Mouse (Mus musculus): ENCODE measurements at regions not wholly inside any gene's neighbourhood (a gene's known extent, or its start where the extent isn't known, plus 50 kb on each side); places are given as distances from the start of the nearest gene placed in this dataset.

- DNase-seq (ENCODE audit: low read depth): no peak
Measured at GRCm38 (mm10) chr16:30118876-30119275, 54.7 kb downstream of the Hes1 start.

- DNase-seq (ENCODE audit: low read depth): no peak
Measured at GRCm38 (mm10) chr16:30120330-30121265, 56.4 kb downstream of the Hes1 start.

- DNase-seq (ENCODE audit: low read depth): no peak
Measured at GRCm38 (mm10) chr16:30121596-30121995, 57.4 kb downstream of the Hes1 start.

GRCm38 (mm10) chr16:30122211-30123070, 58.3 kb downstream of the Hes1 start:
- no peak for DNase-seq (ENCODE audit: low read depth)

GRCm38 (mm10) chr16:30127015-30127414, 62.8 kb downstream of the Hes1 start:
- no peak for DNase-seq (ENCODE audit: low read depth)

- no peak for DNase-seq (ENCODE audit: low read depth)
Measured at GRCm38 (mm10) chr16:30128787-30129186, 64.6 kb downstream of the Hes1 start.

- DNase-seq (ENCODE audit: low read depth): no peak
Measured at GRCm38 (mm10) chr16:30129218-30130112, 65.3 kb downstream of the Hes1 start.

- DNase-seq (ENCODE audit: low read depth): no peak
Measured at GRCm38 (mm10) chr16:30130113-30130471, 65.9 kb downstream of the Hes1 start.

- no peak for DNase-seq (ENCODE audit: low read depth)
Measured at GRCm38 (mm10) chr16:30132086-30132485, 67.9 kb downstream of the Hes1 start.

- no peak for DNase-seq (ENCODE audit: low read depth)
Measured at GRCm38 (mm10) chr16:30134642-30135165, 70.5 kb downstream of the Hes1 start.

- DNase-seq (ENCODE audit: low read depth): no peak
Measured at GRCm38 (mm10) chr16:30136849-30137248, 72.7 kb downstream of the Hes1 start.

- no peak for DNase-seq (ENCODE audit: low read depth)
Measured at GRCm38 (mm10) chr16:30137812-30138211, 73.6 kb downstream of the Hes1 start.

GRCm38 (mm10) chr16:30144818-30145464, 80.8 kb downstream of the Hes1 start:
- DNase-seq (ENCODE audit: low read depth): peak; percentile 15

- no peak for DNase-seq (ENCODE audit: low read depth)
Measured at GRCm38 (mm10) chr16:30145465-30146207, 81.5 kb downstream of the Hes1 start.

- no peak for DNase-seq (ENCODE audit: low read depth)
Measured at GRCm38 (mm10) chr16:30146208-30146525, 82.0 kb downstream of the Hes1 start.

GRCm38 (mm10) chr16:30147296-30147695, 83.1 kb downstream of the Hes1 start:
- DNase-seq (ENCODE audit: low read depth): no peak

- DNase-seq (ENCODE audit: low read depth): no peak
Measured at GRCm38 (mm10) chr16:30151104-30151503, 86.9 kb downstream of the Hes1 start.

GRCm38 (mm10) chr16:30155070-30155469, 90.9 kb downstream of the Hes1 start:
- no peak for DNase-seq (ENCODE audit: low read depth)

- no peak for DNase-seq (ENCODE audit: low read depth)
Measured at GRCm38 (mm10) chr16:30155486-30156246, 91.5 kb downstream of the Hes1 start.

- no peak for DNase-seq (ENCODE audit: low read depth)
Measured at GRCm38 (mm10) chr16:30158184-30158583, 94.0 kb downstream of the Hes1 start.

Measured in c-Kit-positive CD71-positive TER-119-negative erythroid progenitor cells, embryonic 14.5 days (primary cell).